Mouse (Mus musculus) thymus, postnatal 10 days (tissue): ENCODE results near the gene Enox1.
"Not testable (repeated sequence)": the region's sequence is repeated elsewhere in the genome, so short reads cannot be mapped to it uniquely, and the experiment has no call there.

Source experiments
- DNase-seq, 2 experiments: peaks; one replicate each; pipeline ENCODE4 v3.0.0; 2021; ENCODE audit warnings: low spot score in 2 of 2

Gene Enox1

GRCm38 (mm10) chr14:77511137-77511870, 354.7 kb downstream of the Enox1 start:
- DNase-seq = no peak

GRCm38 (mm10) chr14:77518017-77518416, 361.5 kb downstream of the Enox1 start:
- DNase-seq = no peak

DNA sequence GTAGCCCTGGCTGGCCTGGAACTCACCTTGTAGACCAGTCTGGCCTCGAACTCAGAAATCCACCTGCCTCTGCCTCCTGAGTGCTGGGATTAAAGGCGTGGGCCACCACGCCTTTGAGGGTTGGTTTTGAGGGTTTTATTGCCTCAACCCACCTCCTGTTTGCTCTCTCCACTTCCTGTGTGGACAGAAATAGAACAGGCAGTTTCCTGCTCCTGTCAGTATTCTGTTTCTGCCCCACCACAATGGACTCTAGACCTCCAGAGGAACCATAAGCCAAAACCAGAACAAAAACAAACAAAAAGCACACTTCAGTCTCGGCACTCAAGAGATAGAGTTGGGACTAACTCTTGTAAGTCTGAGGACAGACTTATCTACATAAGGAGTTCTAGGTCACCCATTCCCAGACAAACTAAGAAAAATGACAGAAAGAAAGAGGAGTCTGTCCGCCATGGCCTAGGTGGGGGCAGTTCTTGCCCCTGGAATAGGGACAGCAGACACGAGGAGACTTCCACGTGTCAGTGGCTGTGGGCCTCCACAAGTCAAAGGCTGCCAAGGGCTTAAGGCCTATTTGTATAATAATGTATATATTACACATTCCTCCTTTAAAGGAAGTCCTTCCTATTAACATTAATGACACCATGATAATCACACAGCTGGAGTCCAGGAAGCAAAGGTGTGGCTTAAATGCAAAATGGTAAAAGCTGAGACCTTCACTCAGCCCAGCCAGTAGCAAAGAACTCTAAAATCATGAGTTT, 362.6 kb downstream of the Enox1 start:
- no peak for DNase-seq

DNA sequence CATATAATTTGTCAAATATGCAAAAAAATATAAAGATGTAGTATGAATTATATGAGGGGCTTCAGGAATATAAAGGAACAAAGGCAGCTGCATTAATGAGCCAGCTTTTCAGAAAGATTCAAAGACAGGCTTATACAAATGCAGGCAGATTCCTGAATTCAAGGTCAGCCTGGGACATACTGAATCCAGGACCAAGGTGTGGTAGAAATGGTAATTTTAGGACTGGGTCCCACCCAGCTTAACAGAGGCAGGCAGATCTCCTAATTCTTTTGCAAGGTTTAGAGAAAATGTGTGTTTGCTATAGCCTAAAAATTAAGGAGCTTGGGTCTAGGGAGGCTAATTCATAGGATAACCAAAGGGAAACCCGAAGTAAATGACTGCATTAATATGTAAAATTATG, 363.1 kb downstream of the Enox1 start:
- no peak for DNase-seq

GRCm38 (mm10) chr14:77524303-77524702, 367.7 kb downstream of the Enox1 start:
- DNase-seq = no peak

- DNase-seq = no peak
Measured at GRCm38 (mm10) chr14:77526262-77526661, 369.7 kb downstream of the Enox1 start.

- no peak for DNase-seq
Measured at GRCm38 (mm10) chr14:77529201-77529600, 372.6 kb downstream of the Enox1 start.

DNA sequence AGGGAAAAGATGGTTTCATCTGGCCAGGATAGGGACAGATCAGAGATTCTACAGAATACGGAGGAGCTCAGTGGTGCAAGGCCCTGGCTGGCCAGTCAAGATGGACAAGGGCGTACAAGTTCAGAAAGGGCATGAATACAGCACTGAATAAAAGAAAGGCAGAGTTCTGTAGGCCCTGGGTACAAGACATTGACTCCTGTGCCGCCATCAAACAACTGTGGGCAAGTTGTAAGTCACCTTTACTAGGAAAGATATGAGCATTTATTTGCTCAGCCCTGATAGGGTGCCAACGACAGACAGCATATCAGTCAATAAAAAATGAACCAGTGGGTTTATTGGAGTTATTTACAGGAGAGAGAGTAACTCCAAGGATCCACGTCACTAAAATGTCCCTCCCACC, 373.1 kb downstream of the Enox1 start:
- DNase-seq = no peak

GRCm38 (mm10) chr14:77533638-77534037, 377.1 kb downstream of the Enox1 start:
- DNase-seq = peak in 1 of 2 experiments; percentile 10

GRCm38 (mm10) chr14:77534120-77534519, 377.6 kb downstream of the Enox1 start:
- no peak for DNase-seq

- no peak for DNase-seq
Measured at GRCm38 (mm10) chr14:77536592-77536991, 380.0 kb downstream of the Enox1 start.

DNA sequence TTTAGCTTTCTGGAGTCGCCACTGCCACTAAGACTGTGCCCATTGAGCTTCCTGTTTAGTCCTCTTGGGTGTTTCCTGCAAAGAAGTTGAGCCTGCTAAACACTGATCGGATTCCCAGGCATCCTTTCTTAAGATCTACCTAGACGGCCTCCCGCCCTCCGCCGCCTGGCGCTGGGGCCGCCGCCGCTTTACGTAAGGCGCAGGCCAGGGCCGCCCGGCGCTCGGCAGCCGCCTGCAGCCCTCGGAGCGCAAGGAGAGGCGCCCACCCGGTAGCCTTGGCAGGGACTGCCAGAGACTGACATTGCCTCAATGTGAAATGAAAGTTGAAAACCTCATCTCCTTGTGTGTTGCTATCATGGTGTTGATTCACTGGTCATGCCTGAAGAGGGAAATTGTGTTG, 383.0 kb downstream of the Enox1 start:
- DNase-seq = not testable (repeated sequence)

GRCm38 (mm10) chr14:77541925-77542324, 385.4 kb downstream of the Enox1 start:
- DNase-seq = no peak

- DNase-seq = no peak
Measured at GRCm38 (mm10) chr14:77546531-77547274, 390.1 kb downstream of the Enox1 start.

DNA sequence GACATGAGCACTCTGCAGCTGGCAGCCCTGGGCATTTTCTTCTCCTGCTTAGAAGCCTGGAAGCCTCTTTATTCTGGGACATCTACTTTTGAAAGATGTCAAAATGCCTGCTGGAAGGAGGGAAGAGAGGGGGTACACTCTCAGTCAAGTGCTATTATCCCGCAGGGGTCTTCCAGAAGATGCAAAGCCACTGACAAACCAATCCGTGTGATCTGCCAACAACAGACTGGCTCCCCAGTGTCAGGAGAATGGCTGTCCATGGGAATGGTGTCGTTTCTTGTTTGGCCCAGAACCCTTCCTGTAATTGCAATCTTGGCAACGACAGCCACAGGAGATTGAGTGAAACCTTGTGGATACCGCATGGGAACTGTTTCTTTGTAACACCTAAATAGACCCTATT, 390.8 kb downstream of the Enox1 start:
- DNase-seq = no peak

- DNase-seq = no peak
Measured at GRCm38 (mm10) chr14:77548963-77549362, 392.4 kb downstream of the Enox1 start.

GRCm38 (mm10) chr14:77557446-77558070, 401.0 kb downstream of the Enox1 start:
- DNase-seq = no peak

- DNase-seq = no peak
Measured at GRCm38 (mm10) chr14:77558910-77559309, 402.3 kb downstream of the Enox1 start.

GRCm38 (mm10) chr14:77559792-77560191, 403.2 kb downstream of the Enox1 start:
- no peak for DNase-seq

- no peak for DNase-seq
Measured at GRCm38 (mm10) chr14:77561808-77562583, 405.4 kb downstream of the Enox1 start.

GRCm38 (mm10) chr14:77563922-77564321, 407.4 kb downstream of the Enox1 start:
- no peak for DNase-seq
